ENCODE assay signal across 27 mouse cellular contexts in genomic region chr14:77561808-77562583, GRCm38 (mm10).
A peak's percentile ranks its signal among the peaks of the same experiment; 100 is the strongest.
DNase-seq lines count a peak whose midpoint lies in the region; ATAC-seq and TF ChIP-seq lines count a peak whose summit lies in the region.
"Had no signal": no experiment of that assay in that cellular context is flagged by ENCODE, and none has a peak within 500 bp of the region (broad histone marks: within the 10 kb centered on the region; RNA-seq: fewer than 3 reads in every experiment).

No protein-coding gene starts in this region.

- no peak overlapping the region for H3K4me3 ChIP-seq in heart, embryonic 15.5 days
- H3K4me3 ChIP-seq in liver, postnatal 0 days (ENCODE audit: low read depth, low read length), result no peak overlapping the region
- no peak overlapping the region for H3K4me3 ChIP-seq in limb, embryonic 12.5 days (replicated peaks)
- no peak overlapping the region for H3K4me3 ChIP-seq in limb, embryonic 14.5 days (replicated peaks; ENCODE audit: low read length)
- H3K4me3 ChIP-seq: heart, adult 2 months; hindbrain, embryonic 10.5 days; hindbrain, embryonic 15.5 days; layer of hippocampus, adult 2 months; left cerebral cortex, adult 2 months; liver, embryonic 15.5 days; lung, embryonic 15.5 days; midbrain, embryonic 10.5 days had no signal

- H3K9me3 ChIP-seq in heart, embryonic 15.5 days (replicated peaks), result no peaks in the 10 kb centered on the region
- no peaks in the 10 kb centered on the region for H3K9me3 ChIP-seq in liver, postnatal 0 days (ENCODE audit: low read length)
- no peaks in the 10 kb centered on the region for H3K9me3 ChIP-seq in limb, embryonic 12.5 days
- no peaks in the 10 kb centered on the region for H3K9me3 ChIP-seq in limb, embryonic 14.5 days (ENCODE audit: control insufficient read depth, low read length)
- H3K9me3 ChIP-seq: hindbrain, embryonic 10.5 days; hindbrain, embryonic 15.5 days; liver, embryonic 15.5 days; lung, embryonic 15.5 days; midbrain, embryonic 10.5 days had no signal

- H3K36me3 ChIP-seq in heart, embryonic 15.5 days, result no peaks in the 10 kb centered on the region
- H3K36me3 ChIP-seq in liver, postnatal 0 days (replicated peaks; ENCODE audit: insufficient read depth, low read length), result no peaks in the 10 kb centered on the region
- H3K36me3 ChIP-seq in limb, embryonic 12.5 days, result no peaks in the 10 kb centered on the region
- H3K36me3 ChIP-seq in limb, embryonic 14.5 days (ENCODE audit: control insufficient read depth, insufficient read depth, low read length), result no peaks in the 10 kb centered on the region
- H3K36me3 ChIP-seq: hindbrain, embryonic 10.5 days; hindbrain, embryonic 15.5 days; liver, embryonic 15.5 days; lung, embryonic 15.5 days; midbrain, embryonic 10.5 days had no signal

- H3K27me3 ChIP-seq in heart, embryonic 15.5 days, result no peaks in the 10 kb centered on the region
- no peaks in the 10 kb centered on the region for H3K27me3 ChIP-seq in liver, postnatal 0 days (ENCODE audit: insufficient read depth, low read length)
- no peaks in the 10 kb centered on the region for H3K27me3 ChIP-seq in limb, embryonic 12.5 days
- H3K27me3 ChIP-seq in limb, embryonic 14.5 days (ENCODE audit: control insufficient read depth, insufficient read depth, low read length), result no peaks in the 10 kb centered on the region
- H3K27me3 ChIP-seq: hindbrain, embryonic 15.5 days; liver, embryonic 15.5 days; lung, embryonic 15.5 days had no signal

- no peak for DNase-seq in heart, postnatal 10 days
- DNase-seq in liver, postnatal 0 days, result peak; percentile 2
- no peak for DNase-seq in liver
- peak; percentile 39 for DNase-seq in limb, embryonic 14.5 days (ENCODE audit: low spot score)
- no peak for DNase-seq in thymus, postnatal 36 days
- DNase-seq: adrenal gland, adult 8-10 months; B cell, adult 2 months; cerebellum, adult 2 months; cerebellum, postnatal 14 days; gastrocnemius, postnatal 14 days; heart, adult 2 months; kidney, adult 2 months; kidney, postnatal 36 days; retina, postnatal 1 day; right cerebral cortex, postnatal 14 days; thymus, postnatal 14 days had no signal

- H3K4me2 ChIP-seq in heart, embryonic 15.5 days, result no peak overlapping the region
- H3K4me2 ChIP-seq in liver, postnatal 0 days (ENCODE audit: low read depth, low read length), result no peak overlapping the region
- no peak overlapping the region for H3K4me2 ChIP-seq in limb, embryonic 12.5 days
- H3K4me2 ChIP-seq in limb, embryonic 14.5 days (replicated peaks; ENCODE audit: low read depth, low read length, severe bottlenecking), result no peak overlapping the region
- H3K4me2 ChIP-seq: hindbrain, embryonic 15.5 days; liver, embryonic 15.5 days; lung, embryonic 15.5 days had no signal

- H3K27ac ChIP-seq in heart, embryonic 15.5 days, result peak overlapping the region; percentile 24
- H3K27ac ChIP-seq in liver, postnatal 0 days (ENCODE audit: low read depth), result no peak overlapping the region
- H3K27ac ChIP-seq in limb, embryonic 12.5 days, result no peak overlapping the region
- no peak overlapping the region for H3K27ac ChIP-seq in limb, embryonic 14.5 days (replicated peaks; ENCODE audit: low read depth, low read length)
- H3K27ac ChIP-seq: heart, adult 2 months; hindbrain, embryonic 10.5 days; hindbrain, embryonic 15.5 days; layer of hippocampus, adult 2 months; left cerebral cortex, adult 2 months; liver, embryonic 15.5 days; lung, embryonic 15.5 days; midbrain, embryonic 10.5 days had no signal

- no peak for TF ChIP-seq CTCF in liver, postnatal 0 days (IDR thresholded peaks at IDR 0.05; ENCODE audit: low read depth)

- no peak for TF ChIP-seq EP300 in liver, postnatal 0 days (IDR thresholded peaks at IDR 0.05; ENCODE audit: low read depth)

- intact Hi-C loops in heart, postnatal 10 days (cut with DNase I), result no loop called here

- H3K9ac ChIP-seq in heart, embryonic 15.5 days, result no peak overlapping the region
- no peak overlapping the region for H3K9ac ChIP-seq in liver, postnatal 0 days (replicated peaks)
- H3K9ac ChIP-seq in limb, embryonic 12.5 days (replicated peaks), result no peak overlapping the region
- no peak overlapping the region for H3K9ac ChIP-seq in limb, embryonic 14.5 days (ENCODE audit: low read depth, low read length, severe bottlenecking)
- H3K9ac ChIP-seq: hindbrain, embryonic 15.5 days; liver, embryonic 15.5 days; lung, embryonic 15.5 days had no signal

- H3K4me1 ChIP-seq in heart, embryonic 15.5 days (replicated peaks), result peaks cover 21% of the 10 kb centered on the region
- no peaks in the 10 kb centered on the region for H3K4me1 ChIP-seq in liver, postnatal 0 days (ENCODE audit: insufficient read depth)
- 0 out of 2 replicates have a peak, but pooled peaks cover 6% of the 10 kb centered on the region for H3K4me1 ChIP-seq in limb, embryonic 12.5 days (replicated peaks)
- no peaks in the 10 kb centered on the region for H3K4me1 ChIP-seq in limb, embryonic 14.5 days (ENCODE audit: control insufficient read depth, insufficient read depth, low read length)
- H3K4me1 ChIP-seq: hindbrain, embryonic 15.5 days; liver, embryonic 15.5 days; lung, embryonic 15.5 days had no signal

- WGBS in heart, embryonic 15.5 days, result 41% methylated on average over 6 of the region's 6 CpGs
- WGBS in liver, postnatal 0 days (ENCODE audit: insufficient replicate concordance), result 73% methylated on average over 6 of the region's 6 CpGs
- WGBS in limb, embryonic 12.5 days, result 63% methylated on average over 6 of the region's 6 CpGs
- 46% methylated on average over 6 of the region's 6 CpGs for WGBS in limb, embryonic 14.5 days

- TF ChIP-seq POLR2A in limb, embryonic 14.5 days (IDR thresholded peaks at IDR 0.05; ENCODE audit: borderline replicate concordance, extremely low read depth, insufficient read depth, insufficient read length), result no peak

- no peak for ATAC-seq in heart, embryonic 15.5 days (replicated peaks; ENCODE audit: insufficient number of reproducible peaks, insufficient read depth, low FRiP score, low read depth)
- ATAC-seq in liver, postnatal 0 days, result no peak
- ATAC-seq in limb, embryonic 12.5 days (ENCODE audit: insufficient number of reproducible peaks, insufficient read depth, low FRiP score, low TSS enrichment, low read depth), result peak; percentile 56; the same call in 1 of the 2 replicates
- peak; percentile 83 for ATAC-seq in limb, embryonic 14.5 days (ENCODE audit: low FRiP score, low read depth)
- ATAC-seq: forebrain, embryonic 14.5 days; inflammation-experienced regulatory T-cells, adult 6 months had no signal

Comparison
In these comparisons a context has a peak if more than half of its experiments do, and no peak if none do; other contexts are left out.
1. DNase-seq: peak in liver, postnatal 0 days (single experiment) and limb, embryonic 14.5 days (single experiment); none in heart, postnatal 10 days (0 of 2), liver (single experiment) and thymus, postnatal 36 days (0 of 2).
2. ATAC-seq: peak in limb, embryonic 12.5 days (single experiment) and limb, embryonic 14.5 days (single experiment); none in heart, embryonic 15.5 days (single experiment) and liver, postnatal 0 days (single experiment).